Mouse (Mus musculus) midbrain, embryonic 12.5 days (tissue): ENCODE results near the gene Sptbn1. TPM values are rescaled to one million over a fixed set of nuclear protein-coding genes. Genes with fewer than 3 reads are reported as not detected.

Experiments
- ATAC-seq: fragments of 200-750 bp; cut with Nextera tagmentation; 2 replicates; pipeline ENCODE4 v1.8.0; 2017; ENCODE audit warnings: low read depth, moderate TSS enrichment, moderate library complexity; ENCODE audit not compliant: low FRiP score
- H3K27ac ChIP-seq: fragments of 300-500 bp; sonication (generic); replicated peaks from 2 replicates; pipeline ENCODE4 v1.5.1; 2016; ENCODE audit warnings: mild to moderate bottlenecking
- H3K27me3 ChIP-seq: fragments of 300-500 bp; sonication (generic); 2 replicates; pipeline ENCODE4 v1.6.1; 2016; ENCODE audit warnings: mild to moderate bottlenecking
- H3K36me3 ChIP-seq: fragments of 300-500 bp; sonication (generic); 2 replicates; pipeline ENCODE4 v1.6.1; 2016
- H3K4me1 ChIP-seq: fragments of 300-500 bp; sonication (generic); 2 replicates; pipeline ENCODE4 v1.6.1; 2016
- H3K4me2 ChIP-seq: fragments of 300-500 bp; sonication (generic); replicated peaks from 2 replicates; pipeline ENCODE4 v1.6.1; 2016; ENCODE audit warnings: mild to moderate bottlenecking, moderate library complexity
- H3K4me3 ChIP-seq: fragments of 300-500 bp; sonication (generic); 2 replicates; pipeline ENCODE4 v1.5.1; 2016; ENCODE audit warnings: mild to moderate bottlenecking
- H3K9ac ChIP-seq: fragments of 300-500 bp; sonication (generic); replicated peaks from 2 replicates; pipeline ENCODE4 v1.6.1; 2016; ENCODE audit warnings: mild to moderate bottlenecking, moderate library complexity
- H3K9me3 ChIP-seq: fragments of 300-500 bp; sonication (generic); 2 replicates; pipeline ENCODE4 v1.6.1; 2016; ENCODE audit warnings: mild to moderate bottlenecking
- WGBS: fragments of 180-500 bp; shearing (Covaris S2); methylation state at CpG from one replicate; pipeline ENCODE4 v1.1.7; 2016; 5-methylcytosine and 5-hydroxymethylcytosine counted together
- polyA plus RNA-seq: library from polyadenylated mRNA; unstranded; fragments of >200 nt; fragmentation: Nextera tagmentation; extraction: Ambion mirVana; gene quantifications from 2 replicates; pipeline ENCODE4 v1.2.1, GENCODE M21; 2016

Gene Sptbn1
- polyA plus RNA-seq, 1 experiment from 2014 or later = 108 TPM

DNA sequence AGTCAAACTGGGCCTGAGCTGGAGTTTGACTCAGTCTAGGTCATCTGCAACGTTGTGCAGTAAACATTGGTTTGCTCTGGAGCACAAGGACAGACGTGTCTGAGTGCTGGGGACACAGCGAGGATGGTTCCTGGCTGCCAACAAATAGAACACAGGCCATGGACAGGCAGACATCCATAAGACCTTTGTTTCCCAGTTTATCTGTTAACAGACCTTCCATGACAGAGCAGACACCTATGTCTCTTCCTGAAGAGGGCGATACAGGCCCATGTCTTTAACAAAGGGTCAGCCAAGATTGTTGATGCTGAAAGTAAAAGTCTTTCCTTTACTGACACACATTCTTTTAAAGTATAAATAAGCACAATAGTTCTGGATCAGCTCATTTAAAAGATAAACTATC, 176.1 kb downstream of the Sptbn1 start:
- ATAC-seq = no peak
- Histone ChIP-seq H3K4me2 (no peak overlapping the region), H3K27ac (no peak overlapping the region), H3K4me1 (no peaks in the 10 kb centered on the region), H3K9me3 (no peaks in the 10 kb centered on the region), H3K36me3 (no peaks in the 10 kb centered on the region), H3K4me3 (no peak overlapping the region), H3K27me3 (no peaks in the 10 kb centered on the region), H3K9ac (no peak overlapping the region)
- WGBS = 54% methylated on average over 4 of the region's 4 CpGs

DNA sequence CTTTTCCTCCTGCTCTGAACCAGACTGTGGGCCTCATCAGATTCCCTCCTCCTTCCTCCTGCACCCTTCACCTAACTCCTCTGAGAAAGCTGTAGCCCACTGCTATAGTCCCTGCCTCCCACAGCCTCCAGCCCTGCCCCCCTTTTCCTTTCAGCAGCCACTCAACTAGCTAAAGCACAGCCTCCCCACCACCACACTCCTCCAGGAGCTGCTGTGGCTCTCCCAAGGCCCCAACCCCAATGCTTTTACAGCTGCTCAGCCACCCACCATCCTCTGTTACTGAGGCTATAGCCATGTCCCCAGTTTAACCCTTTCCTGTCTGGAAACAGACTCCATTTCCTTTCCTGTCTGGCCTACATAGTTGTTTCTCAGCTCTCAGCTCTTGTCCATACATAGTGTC, 182.9 kb downstream of the Sptbn1 start:
- no peak overlapping the region for H3K4me2 ChIP-seq
- H3K27ac ChIP-seq = no peak overlapping the region
- no peaks in the 10 kb centered on the region for H3K4me1 ChIP-seq
- no peaks in the 10 kb centered on the region for H3K9me3 ChIP-seq
- H3K4me3 ChIP-seq = no peak overlapping the region
- no peaks in the 10 kb centered on the region for H3K36me3 ChIP-seq
- H3K27me3 ChIP-seq = no peaks in the 10 kb centered on the region
- ATAC-seq = no peak
- H3K9ac ChIP-seq = no peak overlapping the region

DNA sequence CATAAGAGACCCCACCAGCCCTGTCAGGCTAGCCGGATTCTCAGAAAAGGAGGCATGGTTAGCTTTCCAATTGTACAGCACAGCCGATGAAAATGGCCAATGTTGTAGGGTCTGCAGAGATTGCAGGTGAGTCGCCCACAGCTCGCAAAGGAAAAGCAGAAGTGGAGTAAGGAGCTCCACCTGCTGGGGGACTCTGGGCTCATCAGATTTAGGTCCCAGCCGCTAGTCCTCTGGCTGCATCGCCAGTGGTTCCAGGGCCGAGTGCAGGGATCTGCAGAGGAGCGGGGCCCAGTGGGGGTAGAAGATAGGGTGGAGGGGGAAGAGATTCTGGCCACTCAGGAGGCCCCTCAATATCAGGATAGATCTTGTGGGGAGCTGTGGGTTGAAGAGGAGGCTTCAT, 210.7 kb downstream of the Sptbn1 start:
- H3K9me3 ChIP-seq = no peaks in the 10 kb centered on the region
- H3K4me1 ChIP-seq = no peaks in the 10 kb centered on the region
- H3K36me3 ChIP-seq = no peaks in the 10 kb centered on the region
- H3K27ac ChIP-seq = no peak overlapping the region
- H3K4me2 ChIP-seq = no peak overlapping the region
- ATAC-seq = no peak
- H3K4me3 ChIP-seq = no peak overlapping the region
- 51% methylated on average over 8 of the region's 8 CpGs for WGBS
- H3K9ac ChIP-seq = no peak overlapping the region
- H3K27me3 ChIP-seq = no peaks in the 10 kb centered on the region

Other genes with a start within 250 kb of the Sptbn1 start
- gene Eml6, start 242.1 kb downstream of the Sptbn1 start, polyA plus RNA-seq = 1.9 and 3.0 TPM in 2 replicates
- not detected in 2 replicates for gene 4930505A04Rik, start 203.7 kb upstream of the Sptbn1 start, polyA plus RNA-seq